Mouse (Mus musculus) kidney, embryonic 16.5 days (tissue): ENCODE measurements around the gene C2cd2l. TPM values are rescaled to one million over a fixed set of nuclear protein-coding genes. Genes with fewer than 3 reads are reported as not detected.

Experiments
- microRNA-seq: library from miRNA; unstranded; fragments of <30 nt; microRNA quantifications from one replicate; pipeline ENCODE4, GENCODE M21; 2016
- polyA plus RNA-seq: library from polyadenylated mRNA; unstranded; fragments of >200 nt; fragmentation: Nextera tagmentation; extraction: Ambion mirVana; gene quantifications from 2 replicates; pipeline ENCODE4 v1.2.1, GENCODE M21; 2015

Gene C2cd2l
- polyA plus RNA-seq, 1 experiment from 2014 or later, result 14.3 TPM

Small RNA genes lying within 50 kb of the gene (microRNA-seq; reads per million reads assigned to microRNA genes)
- not detected for gene Gm44335

Other genes with a start within 250 kb of the C2cd2l start
- 0.10 and 0.25 TPM in 2 replicates for gene Mfrp, start 218.6 kb downstream of the C2cd2l start, polyA plus RNA-seq
- 4.7 and 5.7 TPM in 2 replicates for gene C1qtnf5, start 213.0 kb downstream of the C2cd2l start, polyA plus RNA-seq
- gene Gm49380, start 206.8 kb downstream of the C2cd2l start, polyA plus RNA-seq, result 0.22 and 0.25 TPM in 2 replicates
- gene Rnf26, start 206.8 kb downstream of the C2cd2l start, polyA plus RNA-seq, result 75.0 and 87.0 TPM in 2 replicates
- gene Mcam, start 185.8 kb downstream of the C2cd2l start, polyA plus RNA-seq, result 54.3 and 60.3 TPM in 2 replicates
- gene Cbl, start 86.2 kb downstream of the C2cd2l start, polyA plus RNA-seq, result 17.6 and 24.0 TPM in 2 replicates
- gene Ccdc153, start 79.6 kb downstream of the C2cd2l start, polyA plus RNA-seq, result not detected in 2 replicates
- gene Pdzd3, start 68.8 kb downstream of the C2cd2l start, polyA plus RNA-seq, result 13.3 and 14.1 TPM in 2 replicates
- 6.6 and 7.9 TPM in 2 replicates for gene Nlrx1, start 51.7 kb downstream of the C2cd2l start, polyA plus RNA-seq
- gene Abcg4, start 31.7 kb downstream of the C2cd2l start, polyA plus RNA-seq, result 2.8 TPM in 2 replicates
- 27.2 and 31.1 TPM in 2 replicates for gene Hinfp, start 14.6 kb downstream of the C2cd2l start, polyA plus RNA-seq
- gene Dpagt1, start 5.7 kb upstream of the C2cd2l start, polyA plus RNA-seq, result 45.4 and 53.9 TPM in 2 replicates
- gene H2afx, start 14.4 kb upstream of the C2cd2l start, polyA plus RNA-seq, result 353 and 432 TPM in 2 replicates
- gene Hmbs, start 23.9 kb upstream of the C2cd2l start, polyA plus RNA-seq, result 133 and 137 TPM in 2 replicates
- gene Vps11, start 41.4 kb upstream of the C2cd2l start, polyA plus RNA-seq, result 38.5 and 40.0 TPM in 2 replicates
- gene Hyou1, start 59.2 kb upstream of the C2cd2l start, polyA plus RNA-seq, result 48.0 and 51.2 TPM in 2 replicates
- gene Slc37a4, start 76.6 kb upstream of the C2cd2l start, polyA plus RNA-seq, result 67.3 and 74.4 TPM in 2 replicates
- 1,444 and 1,489 TPM in 2 replicates for gene Rps25, start 86.9 kb upstream of the C2cd2l start, polyA plus RNA-seq
- gene Trappc4, start 87.3 kb upstream of the C2cd2l start, polyA plus RNA-seq, result 138 TPM in 2 replicates
- 26.0 and 31.6 TPM in 2 replicates for gene Ccdc84, start 98.3 kb upstream of the C2cd2l start, polyA plus RNA-seq
- not detected in 2 replicates for gene Foxr1, start 120.9 kb upstream of the C2cd2l start, polyA plus RNA-seq
- 3.4 and 7.6 TPM in 2 replicates for gene Upk2, start 134.7 kb upstream of the C2cd2l start, polyA plus RNA-seq
- 11.3 and 12.4 TPM in 2 replicates for gene Bcl9l, start 162.5 kb upstream of the C2cd2l start, polyA plus RNA-seq
- 0.11 TPM in 1 of 2 replicates, not detected in the other for gene Cxcr5, start 241.6 kb upstream of the C2cd2l start, polyA plus RNA-seq